Mouse (Mus musculus) gonadal fat pad, adult 2 months (tissue): ENCODE measurements around the gene Rab26. TPM values are rescaled to one million over a fixed set of nuclear protein-coding genes. Genes with fewer than 3 reads are reported as not detected.

Experiments
- DNase-seq: peaks from one replicate; pipeline ENCODE4 v3.0.0-alpha.2; 2012; ENCODE audit warnings: low read depth
- polyA plus RNA-seq: library from polyadenylated mRNA; depleted of rRNA; stranded (reverse); fragments of >200 nt; gene quantifications from 2 replicates; pipeline ENCODE4 v1.2.3, GENCODE M21; 2012

Rab26 gene
- polyA plus RNA-seq, 1 experiment, result 48.5 TPM

- DNase-seq, result no peak
Observed at GRCm38 (mm10) chr17:24548435-24548834, 14.4 kb upstream of the Rab26 start.

- DNase-seq, result no peak
Observed at GRCm38 (mm10) chr17:24546234-24546633, 12.2 kb upstream of the Rab26 start.

- DNase-seq, result no peak
Observed at GRCm38 (mm10) chr17:24545247-24545646, 11.2 kb upstream of the Rab26 start.

- no peak for DNase-seq
Observed at GRCm38 (mm10) chr17:24544613-24545012, 10.6 kb upstream of the Rab26 start.

GRCm38 (mm10) chr17:24540375-24540774 lies 6.4 kb upstream of the Rab26 start:
- DNase-seq, result no peak

- DNase-seq, result no peak
Observed at GRCm38 (mm10) chr17:24538950-24539349, 4.9 kb upstream of the Rab26 start.

GRCm38 (mm10) chr17:24537536-24537935 lies 3.5 kb upstream of the Rab26 start:
- DNase-seq, result no peak

GRCm38 (mm10) chr17:24535300-24535699 lies 1.3 kb upstream of the Rab26 start:
- DNase-seq, result no peak

GRCm38 (mm10) chr17:24533099-24533992 lies 664 bp downstream of the Rab26 start:
- peak; percentile 42 for DNase-seq

- DNase-seq, result no peak
Observed at GRCm38 (mm10) chr17:24532045-24532444, 2.0 kb downstream of the Rab26 start.

- DNase-seq, result no peak
Observed at GRCm38 (mm10) chr17:24531064-24531463, 2.9 kb downstream of the Rab26 start.

GRCm38 (mm10) chr17:24530361-24531050 lies 3.5 kb downstream of the Rab26 start:
- DNase-seq, result no peak

- DNase-seq, result no peak
Observed at GRCm38 (mm10) chr17:24529883-24530282, 4.1 kb downstream of the Rab26 start.

- DNase-seq, result no peak
Observed at GRCm38 (mm10) chr17:24529007-24529451, 5.0 kb downstream of the Rab26 start.

- DNase-seq, result no peak
Observed at GRCm38 (mm10) chr17:24528560-24528918, 5.5 kb downstream of the Rab26 start.

GRCm38 (mm10) chr17:24527723-24528559 lies 6.1 kb downstream of the Rab26 start, which contains the start of gene Traf7:
TSS of gene Traf7 (minus strand) at chr17:24527938.
- DNase-seq, result peak; percentile 100

- no peak for DNase-seq
Observed at GRCm38 (mm10) chr17:24527315-24527714, 6.7 kb downstream of the Rab26 start.

GRCm38 (mm10) chr17:24524734-24525133 lies 9.3 kb downstream of the Rab26 start:
- no peak for DNase-seq

- DNase-seq, result no peak
Observed at GRCm38 (mm10) chr17:24520450-24520849, 13.6 kb downstream of the Rab26 start.

GRCm38 (mm10) chr17:24514270-24515257 lies 19.4 kb downstream of the Rab26 start:
- no peak for DNase-seq

- no peak for DNase-seq
Observed at GRCm38 (mm10) chr17:24513609-24514008, 20.4 kb downstream of the Rab26 start.
